Mouse (Mus musculus) heart, postnatal 0 days (tissue): ENCODE results near the gene Lrrc32.

Experiments used
- CTCF ChIP-seq: IDR thresholded peaks from 2 replicates; pipeline ENCODE4 v1.5.1; 2016; ENCODE audit warnings: antibody characterized with exemption, control low read depth, low read depth
- EP300 ChIP-seq: IDR thresholded peaks from 2 replicates; pipeline ENCODE4 v1.6.1; 2016; ENCODE audit warnings: antibody characterized with exemption, low read depth

DNA sequence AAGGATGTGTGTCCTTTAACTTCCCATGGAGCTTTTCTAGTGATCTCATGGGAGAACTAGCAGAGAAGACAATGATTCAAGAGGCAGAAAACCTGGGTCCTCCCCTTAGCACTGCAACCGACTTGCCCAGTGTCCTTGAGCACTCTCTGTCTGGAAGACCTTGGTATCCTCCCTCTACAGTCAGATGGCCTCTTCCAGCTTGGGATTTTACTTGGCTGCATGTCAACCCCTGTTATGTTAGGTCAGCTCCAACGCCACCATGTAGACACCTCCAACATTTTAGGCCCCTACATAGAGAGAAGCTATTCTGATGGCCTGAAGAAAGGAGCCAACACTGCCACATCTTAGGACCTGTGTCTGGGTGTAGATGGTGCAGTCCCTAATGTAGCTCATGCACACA is 16.6 kb upstream of the Lrrc32 start:
- no peak for TF ChIP-seq CTCF
- TF ChIP-seq EP300 = no peak
